Comparison of ENCODE assay signal across 9 mouse cellular contexts in genomic region chr3:145365227-145365626, GRCm38 (mm10).
A peak's percentile ranks its signal among the peaks of the same experiment; 100 is the strongest.
DNase-seq lines count a peak whose midpoint lies in the region; ATAC-seq and TF ChIP-seq lines count a peak whose summit lies in the region.
"Had no signal": no experiment of that assay in that cellular context is flagged by ENCODE, and none has a peak within 500 bp of the region (broad histone marks: within the 10 kb centered on the region; RNA-seq: fewer than 3 reads in every experiment).

No protein-coding gene starts in this region.

- CTCF ChIA-PET in Patski (lab: Charles Lee) = interaction anchor here (0.7 to 1.9 kb wide), 7 partner anchors 9 to 541 kb away, joined by 3 to 6 read pairs (median 4); no protein-coding TSS in a partner anchor

- DNase-seq in heart, postnatal 10 days = peak; percentile 11 to 23
- no peak for DNase-seq in heart, adult 9 months (ENCODE audit: low spot score in 2 of 2)
- DNase-seq in lung, postnatal 0 days (ENCODE audit: low spot score) = peak; percentile 7
- no peak for DNase-seq in lung, postnatal 25 days (ENCODE audit: low spot score)
- DNase-seq in Patski (ENCODE audit: low read depth, low spot score) = no peak
- DNase-seq in spleen, adult 18-20 months = no peak

- in situ Hi-C loops in Patski (cut with MboI; ENCODE audit: low pct_unique_long_range_greater_than_20kb) = no loop called here

- TF ChIP-seq EP300 in lung, postnatal 0 days (IDR thresholded peaks at IDR 0.05) = no peak

- no peak overlapping the region for H3K4me3 ChIP-seq in lung, postnatal 0 days (ENCODE audit: low read depth, low read length)
- no peak overlapping the region for H3K4me3 ChIP-seq in intestine, embryonic 16.5 days (ENCODE audit: low read length)

- H3K36me3 ChIP-seq in lung, postnatal 0 days (ENCODE audit: insufficient read depth, low read length) = no peaks in the 10 kb centered on the region
- no peaks in the 10 kb centered on the region; the same call in 1 of the 2 replicates for H3K36me3 ChIP-seq in intestine, embryonic 16.5 days (ENCODE audit: control insufficient read depth, insufficient read depth, low read length)

- WGBS in lung, postnatal 0 days = 29% methylated on average over 3 of the region's 3 CpGs
- 44% methylated on average over 3 of the region's 3 CpGs for WGBS in intestine, embryonic 16.5 days

- no peaks in the 10 kb centered on the region for H3K27me3 ChIP-seq in lung, postnatal 0 days (replicated peaks; ENCODE audit: insufficient read depth, low read length)
- no peaks in the 10 kb centered on the region for H3K27me3 ChIP-seq in Patski
- no peaks in the 10 kb centered on the region for H3K27me3 ChIP-seq in intestine, embryonic 16.5 days (replicated peaks; ENCODE audit: control insufficient read depth, insufficient read depth, low read length)

- no peaks in the 10 kb centered on the region for H3K9me3 ChIP-seq in lung, postnatal 0 days (ENCODE audit: low read length)
- H3K9me3 ChIP-seq in intestine, embryonic 16.5 days (ENCODE audit: control insufficient read depth, low read length) = 0 out of 2 replicates have a peak, but pooled peaks cover 3% of the 10 kb centered on the region

- H3K9ac ChIP-seq in lung, postnatal 0 days (replicated peaks; ENCODE audit: low read depth) = no peak overlapping the region
- H3K9ac ChIP-seq in intestine, embryonic 16.5 days (ENCODE audit: low read depth, low read length) = no peak overlapping the region
- H3K9ac ChIP-seq: liver, embryonic 14.5 days had no signal

- peak; percentile 47 for TF ChIP-seq CTCF in lung, postnatal 0 days (IDR thresholded peaks at IDR 0.05)
- peak; percentile 60 for TF ChIP-seq CTCF in Patski (IDR thresholded peaks at IDR 0.05)

- intact Hi-C loops in heart, postnatal 10 days (cut with DNase I) = no loop called here

- ATAC-seq in lung, postnatal 0 days = no peak
- no peak for ATAC-seq in Patski
- peak; percentile 46; the same call in 1 of the 2 replicates for ATAC-seq in megakaryocyte progenitor cell, adult 5-6 weeks (replicated peaks; ENCODE audit: poor library complexity)
- no peak for ATAC-seq in intestine, embryonic 16.5 days

- POLR2A ChIA-PET in Patski (lab: Charles Lee) = no interaction called here

- H3K4me1 ChIP-seq in lung, postnatal 0 days (ENCODE audit: insufficient read depth, low read depth, low read length) = no peaks in the 10 kb centered on the region
- H3K4me1 ChIP-seq in intestine, embryonic 16.5 days (ENCODE audit: control insufficient read depth, insufficient read depth, low read length) = no peaks in the 10 kb centered on the region

- no peak overlapping the region for H3K4me2 ChIP-seq in lung, postnatal 0 days (replicated peaks; ENCODE audit: low read depth, low read length)
- H3K4me2 ChIP-seq in intestine, embryonic 16.5 days (ENCODE audit: low read depth, low read length) = no peak overlapping the region

- no peak overlapping the region for H3K27ac ChIP-seq in lung, postnatal 0 days (ENCODE audit: low read length)
- H3K27ac ChIP-seq in intestine, embryonic 16.5 days (ENCODE audit: low read length) = no peak overlapping the region
- H3K27ac ChIP-seq: liver, embryonic 14.5 days had no signal

Comparison
In these comparisons a context has a peak if more than half of its experiments do, and no peak if none do; other contexts are left out.
1. DNase-seq: peak in heart, postnatal 10 days (2 of 2) and lung, postnatal 0 days (single experiment); none in heart, adult 9 months (0 of 2), lung, postnatal 25 days (single experiment), Patski (single experiment) and spleen, adult 18-20 months (0 of 2).